Mouse (Mus musculus) bone marrow, adult 2 months (tissue): ENCODE measurements around the gene Gemin4.

ENCODE experiments used
- CTCF ChIP-seq: fragments of 200-500 bp; IDR thresholded peaks from 2 replicates; pipeline ENCODE4 v1.5.1; 2011; ENCODE audit warnings: low read length, control low read depth; ENCODE audit not compliant: control insufficient read depth, insufficient read depth
- POLR2A ChIP-seq: fragments of 200-500 bp; IDR thresholded peaks from 2 replicates; pipeline ENCODE4 v1.6.1; 2011; ENCODE audit warnings: low read depth, mild to moderate bottlenecking, control low read depth, low read length, borderline replicate concordance; ENCODE audit not compliant: control insufficient read depth

DNA sequence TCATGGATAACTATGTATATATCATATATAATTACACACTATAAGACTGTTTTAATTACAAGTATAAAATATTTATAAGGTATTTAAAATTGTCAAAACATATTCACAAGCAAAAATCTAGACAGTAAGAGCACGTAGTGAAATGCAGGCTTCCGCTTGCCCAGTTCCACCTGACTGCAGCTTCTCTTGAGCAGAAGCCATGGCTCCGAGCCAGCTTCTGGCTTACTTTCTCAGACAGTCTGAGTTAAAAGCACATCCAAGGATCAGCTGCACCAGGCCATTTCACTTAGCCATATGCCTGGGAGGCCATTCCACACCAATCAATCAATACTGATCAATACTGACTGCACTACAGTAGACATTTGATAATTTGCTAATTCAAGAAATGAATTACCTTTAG, 48.5 kb downstream of the Gemin4 start:
- TF ChIP-seq CTCF = no peak
- TF ChIP-seq POLR2A = no peak
